Mouse (Mus musculus) myocyte (in vitro differentiated cells): ENCODE results near the gene Calr4.

Source experiments
- E2F4 ChIP-seq: IDR thresholded peaks from one replicate; pipeline ENCODE4 v1.6.1; 2011; ENCODE audit warnings: mild to moderate bottlenecking, control low read depth, moderate library complexity; ENCODE audit not compliant: insufficient read depth
- MAX ChIP-seq: IDR thresholded peaks from one replicate; pipeline ENCODE4 v1.6.1; 2011; ENCODE audit warnings: low read depth, mild to moderate bottlenecking, control low read depth
- MYOD1 ChIP-seq, 3 experiments: IDR thresholded peaks; one replicate each; pipeline ENCODE4 v1.6.1; 2011; ENCODE audit warnings: control low read depth in 2 of 3, low read depth in 2 of 3, mild to moderate bottlenecking in 2 of 3, moderate library complexity in 1 of 3; ENCODE audit not compliant: insufficient read length in 2 of 3, control insufficient read depth in 1 of 3
- POLR2A ChIP-seq: IDR thresholded peaks from one replicate; pipeline ENCODE4 v1.6.1; 2011; ENCODE audit warnings: low read depth, mild to moderate bottlenecking, control low read depth, moderate library complexity; ENCODE audit not compliant: insufficient read length
- POLR2AphosphoS2 ChIP-seq: IDR thresholded peaks from one replicate; pipeline ENCODE4 v1.6.1; 2011; ENCODE audit warnings: low read depth, control low read depth; ENCODE audit not compliant: insufficient read length
- SRF ChIP-seq: IDR thresholded peaks from one replicate; pipeline ENCODE4 v1.6.1; 2011; ENCODE audit warnings: low read depth; ENCODE audit not compliant: control insufficient read depth, insufficient read length
- USF1 ChIP-seq: IDR thresholded peaks from one replicate; pipeline ENCODE4 v1.6.1; 2011; ENCODE audit warnings: low read depth, mild to moderate bottlenecking, control low read depth, moderate library complexity

- no peak for TF ChIP-seq POLR2AphosphoS2
- no peak for TF ChIP-seq POLR2A
- TF ChIP-seq MAX = no peak
- TF ChIP-seq E2F4 = no peak
- TF ChIP-seq SRF = no peak
- TF ChIP-seq MYOD1 (IDR thresholded peaks at IDR 0.05; ENCODE audit: control insufficient read depth in 1 of 3, insufficient read length in 2 of 3, low read depth in 2 of 3) = no peak
- no peak for TF ChIP-seq USF1
Measured at GRCm38 (mm10) chr4:109280459-109281160, 46.3 kb downstream of the Calr4 start.
